Mouse (Mus musculus): ENCODE measurements at regions not wholly inside any gene's neighbourhood (a gene's known extent, or its start where the extent isn't known, plus 50 kb on each side); places are given as distances from the start of the nearest gene placed in this dataset.

- peak; percentile 61 for DNase-seq
Measured at GRCm38 (mm10) chr2:10825278-10826133, 346.4 kb upstream of the Prkcq start.

- no peak for DNase-seq
Measured at GRCm38 (mm10) chr2:10826134-10826767, 345.7 kb upstream of the Prkcq start.

- DNase-seq = no peak
Measured at GRCm38 (mm10) chr2:10839976-10840375, 331.9 kb upstream of the Prkcq start.

- no peak for DNase-seq
Measured at GRCm38 (mm10) chr2:10861654-10862292, 310.1 kb upstream of the Prkcq start.

- no peak for DNase-seq
Measured at GRCm38 (mm10) chr2:10864451-10864850, 307.5 kb upstream of the Prkcq start.

GRCm38 (mm10) chr2:10874303-10874702 is 297.6 kb upstream of the Prkcq start:
- DNase-seq = no peak

GRCm38 (mm10) chr2:10901926-10902325 is 270.0 kb upstream of the Prkcq start:
- DNase-seq = no peak

GRCm38 (mm10) chr2:10919955-10920354 is 252.0 kb upstream of the Prkcq start:
- no peak for DNase-seq

- DNase-seq = no peak
Measured at GRCm38 (mm10) chr2:10920686-10921485, 251.0 kb upstream of the Prkcq start.

- no peak for DNase-seq
Measured at GRCm38 (mm10) chr2:10921486-10922450, 250.1 kb upstream of the Prkcq start.

- DNase-seq = no peak
Measured at GRCm38 (mm10) chr2:10923984-10924383, 247.9 kb upstream of the Prkcq start.

GRCm38 (mm10) chr2:10925361-10925760 is 246.5 kb upstream of the Prkcq start:
- no peak for DNase-seq

- DNase-seq = no peak
Measured at GRCm38 (mm10) chr2:10937405-10937804, 234.5 kb upstream of the Prkcq start.

GRCm38 (mm10) chr2:10965224-10965623 is 206.7 kb upstream of the Prkcq start:
- DNase-seq = no peak

GRCm38 (mm10) chr2:10966891-10967290 is 205.0 kb upstream of the Prkcq start:
- no peak for DNase-seq

- no peak for DNase-seq
Measured at GRCm38 (mm10) chr2:10969111-10969689, 202.7 kb upstream of the Prkcq start.

GRCm38 (mm10) chr2:10972051-10972450 is 199.9 kb upstream of the Prkcq start:
- no peak for DNase-seq

- DNase-seq = no peak
Measured at GRCm38 (mm10) chr2:10978772-10979171, 193.1 kb upstream of the Prkcq start.

GRCm38 (mm10) chr2:10986101-10986500 is 185.8 kb upstream of the Prkcq start:
- DNase-seq = no peak

- no peak for DNase-seq
Measured at GRCm38 (mm10) chr2:10990043-10990728, 181.7 kb upstream of the Prkcq start.
